Mouse (Mus musculus) gonadal fat pad, adult 2 months (tissue): Measurements from ENCODE around the gene F7. TPM values are rescaled to one million over a fixed set of nuclear protein-coding genes. Genes with fewer than 3 reads are reported as not detected.

Source experiments
- DNase-seq: peaks from one replicate; pipeline ENCODE4 v3.0.0-alpha.2; 2012; ENCODE audit warnings: low read depth
- polyA plus RNA-seq: library from polyadenylated mRNA; depleted of rRNA; stranded (reverse); fragments of >200 nt; gene quantifications from 2 replicates; pipeline ENCODE4 v1.2.3, GENCODE M21; 2012; rRNA removed

F7 gene
- polyA plus RNA-seq, result 0.60 and 1.5 TPM in 2 replicates

DNA sequence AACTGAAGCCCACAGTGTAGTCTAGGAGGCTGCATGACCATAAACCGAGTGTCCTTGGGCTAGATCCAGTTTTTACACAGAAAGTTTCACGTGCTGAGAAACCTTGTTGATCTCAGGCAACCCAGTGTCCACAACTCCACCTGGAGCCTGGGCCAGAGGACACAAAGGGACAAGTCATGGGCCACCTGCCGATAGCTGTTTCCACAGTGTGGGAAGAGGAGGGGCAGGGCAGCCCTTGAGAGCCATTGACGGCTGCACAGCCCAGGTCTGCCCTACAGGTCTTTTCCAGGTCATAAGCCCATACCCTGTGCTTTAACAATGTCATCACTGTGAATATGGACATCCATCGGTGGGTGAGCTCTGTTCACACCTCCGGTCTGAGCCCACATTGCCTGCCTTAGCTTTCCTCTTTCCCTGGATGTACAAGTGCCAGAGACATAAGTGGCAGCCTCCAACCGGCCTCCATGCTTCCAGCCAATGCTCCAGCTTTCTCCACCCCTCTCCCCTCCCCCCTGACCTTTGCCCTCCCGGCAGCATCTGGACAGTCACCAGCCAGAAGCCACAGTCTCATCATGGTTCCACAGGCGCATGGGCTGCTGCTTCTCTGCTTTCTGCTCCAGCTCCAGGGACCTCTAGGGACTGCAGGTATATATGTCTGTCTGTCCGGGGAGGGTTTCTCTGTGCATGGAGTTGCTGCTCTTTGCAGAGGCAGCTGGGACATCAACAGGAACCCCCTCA lies at the start of gene F7:
F7 (plus strand) TSS at position 548 of the 738 bp plus-strand sequence.
- no peak for DNase-seq

DNA sequence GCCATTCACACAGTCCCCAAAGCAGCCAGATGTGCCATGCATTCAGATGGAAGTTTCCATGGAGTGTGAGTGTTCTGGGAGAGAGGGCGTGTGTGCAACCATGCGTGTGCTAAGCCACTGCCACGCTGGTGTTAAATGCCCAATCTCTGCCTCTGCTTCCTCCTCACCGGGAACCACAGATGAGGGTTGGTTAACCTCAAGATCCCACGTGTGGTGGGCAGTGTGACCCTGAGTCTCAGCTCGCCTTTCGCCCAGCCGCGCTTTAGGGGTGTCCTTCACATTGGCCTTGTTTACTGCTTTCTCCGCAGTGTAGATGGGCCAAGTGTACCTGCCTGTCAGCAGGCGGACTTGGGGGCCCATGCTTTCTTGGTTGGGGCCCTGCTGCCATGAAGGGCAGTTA lies 49.5 kb upstream of the F7 start:
- no peak for DNase-seq

DNA sequence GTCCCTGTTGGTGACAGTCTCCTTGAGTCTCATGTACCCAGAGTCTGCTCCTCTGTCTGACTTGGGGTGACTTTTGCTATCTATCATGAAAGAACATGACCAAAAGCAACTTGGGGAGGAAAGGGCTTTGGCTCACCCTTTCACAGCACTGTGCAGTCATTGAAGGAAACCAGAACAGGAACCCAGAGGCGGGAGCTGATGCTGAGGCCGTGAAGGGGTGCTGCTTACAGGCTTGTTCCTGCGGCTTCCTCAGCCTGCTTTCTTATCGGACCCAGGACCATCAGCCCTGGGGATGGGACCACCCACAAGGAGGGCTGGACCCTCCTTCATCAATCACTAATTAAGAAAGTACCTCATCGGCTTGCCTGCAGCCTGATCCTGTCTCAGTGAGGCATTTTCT lies 49.1 kb upstream of the F7 start:
- no peak for DNase-seq

DNA sequence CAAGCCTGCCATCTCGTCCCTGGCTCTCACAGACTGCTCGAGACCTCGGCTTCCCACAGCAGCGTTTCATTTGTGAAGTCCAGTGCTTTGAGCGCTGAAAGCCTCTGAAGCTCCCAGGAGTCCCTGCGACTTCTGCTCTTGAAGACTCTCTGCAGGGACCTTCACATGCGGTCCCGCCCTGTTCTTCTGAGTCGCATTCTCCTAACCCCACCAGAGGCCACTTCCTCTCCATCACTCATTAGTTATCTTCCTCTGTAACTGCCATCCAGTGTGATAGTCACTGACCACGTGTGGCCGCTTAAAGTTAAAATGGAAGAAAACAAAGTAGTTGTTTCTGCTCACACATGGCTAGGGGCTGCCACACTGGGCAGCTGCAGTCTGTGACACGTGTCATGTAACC lies 48.5 kb upstream of the F7 start:
- no peak for DNase-seq

DNA sequence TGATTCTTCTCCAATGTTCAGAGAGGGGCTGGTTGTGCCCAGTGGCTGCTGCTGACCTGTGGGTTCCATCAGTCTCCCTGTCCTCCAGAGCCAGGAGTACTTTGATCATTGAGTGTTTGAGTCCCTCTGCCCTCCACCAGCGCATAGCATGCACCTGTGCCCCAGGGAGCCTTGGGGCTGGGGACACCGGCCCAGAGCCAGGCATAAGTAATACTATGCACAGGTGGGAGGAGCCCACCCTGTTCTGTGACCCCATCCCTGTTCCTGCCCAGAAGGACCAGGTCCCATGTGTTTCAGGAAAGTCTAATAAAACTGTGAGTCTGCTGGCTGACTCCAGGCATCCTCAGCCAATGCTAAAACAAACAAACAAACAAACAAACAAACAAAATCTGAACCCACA lies 47.5 kb upstream of the F7 start:
- no peak for DNase-seq

DNA sequence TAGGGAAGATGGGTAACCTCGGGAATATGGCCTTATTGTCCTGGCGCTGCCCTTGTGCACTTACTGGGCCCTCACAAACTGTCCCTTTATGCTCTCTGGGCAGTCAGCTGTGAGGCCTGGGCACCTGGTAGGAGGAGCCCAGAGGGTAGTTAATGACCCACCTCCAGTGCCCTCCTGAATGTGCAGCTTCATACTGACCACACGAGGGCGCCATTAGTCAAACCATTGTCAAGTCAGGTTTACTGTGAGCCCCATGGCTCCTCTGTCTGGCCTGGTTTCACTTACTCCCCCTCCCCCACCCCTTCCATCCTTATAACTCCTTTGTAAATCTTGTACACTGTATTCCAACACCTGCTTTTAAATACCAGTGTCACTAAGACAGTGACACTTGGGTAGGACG lies 47.1 kb upstream of the F7 start:
- no peak for DNase-seq

DNA sequence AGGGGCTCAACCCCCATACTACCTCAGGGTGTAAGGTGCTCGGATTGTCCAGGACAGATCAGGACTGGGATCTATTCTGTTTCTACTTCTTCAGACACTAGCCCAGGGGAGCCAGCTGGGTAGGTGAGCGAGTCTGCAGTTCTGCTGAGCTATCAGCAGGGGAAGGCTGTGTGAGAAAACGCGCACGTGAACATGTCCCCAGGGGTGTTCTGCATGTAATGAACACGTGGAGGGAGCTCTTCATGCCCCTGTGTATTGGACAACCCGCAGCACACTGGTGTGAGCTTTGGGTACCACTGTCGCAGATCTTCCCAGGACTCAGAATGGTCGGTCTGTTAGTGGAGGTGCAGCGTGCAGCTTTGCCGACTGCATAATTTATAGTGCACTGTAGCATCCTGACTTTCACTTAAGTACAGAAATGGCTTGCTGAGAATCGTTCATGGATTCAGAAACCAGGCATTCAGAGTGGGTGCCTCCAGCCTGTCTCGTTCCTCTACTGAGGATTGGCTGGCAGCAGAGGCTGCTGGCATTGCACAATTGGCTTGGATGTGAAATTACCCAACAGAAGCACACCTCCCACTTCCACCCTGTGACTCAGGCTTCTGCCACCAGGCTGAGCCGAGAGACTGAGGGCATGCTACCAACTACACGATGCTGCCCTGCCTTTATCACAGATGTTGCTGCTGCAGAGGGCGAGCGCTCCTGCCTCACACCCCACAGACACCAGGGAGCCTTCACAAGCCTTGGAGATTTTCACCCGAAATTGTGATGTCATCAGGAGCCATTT lies 42.0 kb upstream of the F7 start:
- DNase-seq, result peak; percentile 60

DNA sequence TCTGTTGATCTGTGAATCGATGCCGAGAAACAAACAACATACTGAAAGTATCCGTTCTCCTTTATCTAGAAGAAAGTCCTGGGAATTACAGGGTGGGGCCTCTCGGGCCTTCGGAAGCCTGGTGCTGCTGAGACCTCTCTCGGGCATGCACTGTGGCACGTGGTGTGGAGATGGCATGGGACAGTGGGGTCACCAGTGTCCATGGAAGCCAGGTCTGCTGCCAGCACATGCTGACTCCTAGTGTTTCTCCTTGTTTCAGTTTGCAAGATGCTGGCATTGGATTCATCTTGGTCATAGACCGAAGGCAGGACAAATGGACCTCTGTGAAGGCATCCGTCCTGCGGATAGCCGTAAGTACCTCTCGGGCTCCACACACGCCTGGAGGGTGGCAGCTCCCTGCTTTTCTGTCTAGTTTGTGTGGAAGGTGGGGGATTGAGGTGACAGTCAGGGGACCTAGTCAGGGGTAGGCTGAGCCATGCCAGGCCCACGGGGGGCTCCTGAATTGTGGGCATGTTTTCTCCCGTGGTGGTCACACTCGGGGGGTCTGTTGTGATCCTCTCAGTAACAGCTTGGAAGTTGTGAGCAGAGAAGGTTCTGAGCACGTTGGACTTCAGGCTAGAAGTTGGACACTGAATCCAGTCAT lies 41.1 kb upstream of the F7 start:
- no peak for DNase-seq

DNA sequence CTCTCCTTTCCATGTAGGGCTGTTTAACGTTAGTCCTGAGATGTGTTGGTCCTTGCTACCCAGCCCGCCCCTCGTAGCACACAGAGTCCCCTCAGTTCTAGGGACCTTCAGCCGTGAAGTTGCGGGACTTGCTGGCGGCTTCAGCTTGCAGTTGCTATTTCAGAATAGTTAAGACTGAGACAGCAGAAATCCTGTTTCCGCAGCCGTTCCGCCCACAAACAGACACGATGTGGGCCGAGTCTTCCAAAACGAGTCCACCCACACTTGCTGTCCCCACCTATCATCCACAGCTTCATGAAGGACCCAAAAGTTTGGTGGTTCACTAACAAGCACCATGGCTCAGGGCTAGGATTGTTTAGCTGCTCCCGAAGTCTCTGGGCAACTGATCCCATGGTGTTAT lies 40.6 kb upstream of the F7 start:
- no peak for DNase-seq

DNA sequence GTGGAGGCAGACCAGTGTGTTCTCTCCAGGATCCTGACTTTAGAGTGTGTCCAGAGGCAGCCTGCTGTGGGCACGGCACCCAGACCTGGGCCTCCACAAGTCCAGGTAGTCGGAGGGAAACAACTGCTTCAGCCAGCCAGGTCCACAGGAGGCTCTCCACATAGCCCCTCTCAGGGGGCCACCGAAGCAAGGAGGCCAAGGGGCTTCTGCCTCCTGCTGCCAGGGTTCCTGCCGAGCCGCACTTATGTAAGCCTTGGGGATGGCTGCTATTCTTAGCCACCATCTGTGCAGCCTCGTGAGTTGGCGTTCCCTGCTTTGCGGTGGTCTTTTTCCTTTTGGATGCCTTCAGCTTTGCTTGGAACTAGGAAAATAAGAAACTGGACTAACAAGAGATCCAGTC lies 38.3 kb upstream of the F7 start:
- no peak for DNase-seq

DNA sequence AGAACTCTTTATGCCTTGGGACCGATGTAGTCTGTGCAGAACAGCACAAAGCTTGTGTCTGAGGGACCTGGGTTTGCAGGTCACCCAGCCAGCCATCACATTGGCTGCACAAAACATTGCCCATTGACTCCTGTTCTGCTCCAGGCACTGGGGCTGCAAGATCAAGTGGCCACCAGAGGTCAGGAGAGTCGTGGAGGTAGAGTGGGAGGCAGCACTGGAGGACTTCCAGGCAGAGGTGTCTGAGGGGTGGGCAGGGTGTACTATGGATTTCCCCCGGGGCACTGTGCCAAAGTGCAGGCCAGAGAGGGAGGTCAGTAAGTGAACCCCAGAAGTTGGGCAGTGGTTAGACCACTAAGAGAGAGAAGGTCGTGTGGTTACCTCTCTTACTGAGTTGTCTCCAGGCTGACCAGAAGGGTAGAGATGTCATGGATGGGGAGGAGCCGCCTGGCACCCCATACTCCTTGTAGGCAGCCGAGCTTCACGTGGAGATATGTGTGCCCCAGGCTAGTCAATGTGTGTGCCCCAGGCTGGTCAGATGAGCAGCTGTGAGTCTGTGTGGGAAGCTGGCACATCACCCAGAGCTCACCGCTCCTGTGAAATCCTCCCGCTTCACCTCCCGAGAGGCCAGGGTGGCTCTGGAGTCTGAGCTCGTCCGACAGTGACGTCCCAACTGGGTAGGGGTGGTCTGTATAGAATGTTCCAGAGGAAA lies 37.0 kb upstream of the F7 start:
- no peak for DNase-seq

DNA sequence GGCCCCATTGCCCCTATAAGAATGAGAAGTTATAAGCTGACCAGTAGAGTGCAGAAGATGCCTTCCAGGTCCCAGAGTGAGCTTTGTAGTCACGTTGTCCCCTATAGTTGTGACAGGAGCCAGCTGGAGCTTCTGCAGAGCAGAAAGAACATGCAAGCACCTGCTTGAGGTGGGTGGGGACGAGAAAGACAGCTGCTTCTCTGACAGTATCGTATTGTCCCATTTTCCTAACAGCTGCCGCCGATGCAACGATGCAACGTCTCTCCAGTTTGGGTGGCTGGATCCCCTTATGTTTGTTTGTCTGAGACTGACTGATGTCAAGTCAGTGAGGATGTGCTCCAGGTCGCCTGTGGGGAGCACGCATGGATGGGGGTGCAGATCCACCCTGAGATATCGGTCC lies 34.4 kb upstream of the F7 start:
- no peak for DNase-seq

DNA sequence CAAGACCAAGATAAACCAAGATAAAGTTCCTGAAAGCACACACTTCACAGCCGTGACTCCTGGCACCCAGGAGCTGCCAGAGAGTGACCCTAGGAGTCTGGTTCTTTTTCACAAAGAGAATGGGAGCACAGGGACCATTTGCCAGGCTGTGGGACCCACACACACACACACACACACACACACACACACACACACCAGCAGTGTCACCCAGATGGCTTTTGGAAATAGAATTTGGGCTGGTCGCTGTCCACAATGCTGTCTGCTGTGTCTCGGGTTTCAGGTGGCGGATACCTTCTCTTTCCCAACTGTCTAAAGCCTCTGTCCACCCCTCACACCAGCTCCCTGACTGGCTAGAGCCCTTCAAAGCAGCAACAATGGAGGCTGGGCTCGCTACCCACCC lies 31.4 kb upstream of the F7 start:
- no peak for DNase-seq

DNA sequence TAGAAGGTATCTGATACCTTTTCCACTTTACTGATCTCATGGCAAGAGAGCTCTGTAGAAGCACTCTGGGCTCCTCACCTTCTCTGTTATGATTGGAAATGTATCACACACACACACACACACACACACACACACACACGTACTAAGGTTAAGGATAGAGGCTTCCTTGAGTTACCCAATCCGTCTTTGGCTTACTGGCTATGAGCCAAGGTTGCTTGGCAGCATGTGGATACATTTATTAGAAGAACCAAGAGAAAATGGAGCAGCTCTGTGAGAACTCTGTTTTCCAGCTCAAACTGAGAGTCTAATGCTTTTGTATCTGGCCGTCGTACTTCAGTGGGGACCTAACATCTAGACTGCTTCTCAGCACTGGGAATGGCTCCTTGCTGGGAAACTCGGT lies 30.4 kb upstream of the F7 start:
- no peak for DNase-seq

DNA sequence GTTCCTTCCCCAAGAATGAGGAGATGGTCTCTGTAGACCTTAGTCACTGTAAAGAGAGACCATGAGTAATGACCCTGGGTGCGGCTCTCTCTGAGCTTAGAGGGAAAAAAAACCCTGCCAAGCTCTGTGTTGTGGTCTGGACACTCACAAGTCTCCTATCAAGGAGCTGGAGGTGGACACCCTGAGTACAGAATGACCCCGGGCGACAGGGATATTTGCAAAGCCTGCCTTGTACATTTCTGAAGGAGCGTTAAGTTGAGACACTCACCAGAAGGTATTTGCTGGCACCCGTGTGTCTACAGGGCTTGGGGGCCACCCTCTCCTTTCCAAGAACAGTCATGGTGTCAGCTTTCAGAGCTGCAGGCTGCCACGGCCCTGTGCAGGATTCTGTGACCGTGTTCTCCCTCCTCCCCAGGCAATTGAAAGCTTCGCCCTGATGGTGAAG lies 29.0 kb upstream of the F7 start:
- no peak for DNase-seq

DNA sequence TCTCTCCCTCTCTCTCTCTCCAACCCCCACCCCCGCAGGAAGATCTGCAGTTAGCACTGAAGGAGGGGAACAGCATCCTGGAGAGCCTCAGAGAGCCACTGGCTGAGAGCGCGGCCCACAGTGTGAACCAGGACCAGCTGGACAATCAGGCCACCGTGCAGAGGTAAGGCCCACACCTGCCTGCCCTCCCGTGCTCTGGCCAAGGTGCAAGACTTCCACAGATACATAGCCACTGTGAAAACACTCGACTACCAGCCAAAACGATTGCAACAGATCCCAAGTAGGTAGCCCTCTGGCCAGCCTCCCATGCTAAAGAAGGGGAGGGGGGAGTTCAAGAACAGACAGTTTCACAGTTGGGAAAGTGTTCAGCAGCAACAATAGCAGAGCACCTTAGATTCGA lies 27.5 kb upstream of the F7 start:
- no peak for DNase-seq

DNA sequence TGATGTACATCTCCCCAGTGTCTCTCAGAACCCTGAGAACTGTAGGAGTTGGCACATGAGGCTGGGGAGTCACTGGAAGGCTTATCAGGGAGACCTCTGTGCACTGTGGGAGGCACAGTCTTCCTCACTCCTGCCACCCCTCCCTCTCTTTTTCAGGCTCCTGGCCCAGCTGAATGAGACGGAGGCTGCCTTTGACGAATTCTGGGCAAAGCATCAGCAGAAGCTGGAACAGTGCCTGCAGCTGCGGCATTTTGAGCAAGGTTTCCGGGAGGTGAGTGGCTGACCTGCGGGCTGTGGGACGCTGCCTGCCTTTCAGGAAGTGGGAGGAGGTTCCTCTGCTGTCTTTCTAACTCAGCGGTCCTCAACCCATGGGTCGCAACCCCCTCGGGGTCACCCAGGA lies 26.0 kb upstream of the F7 start:
- DNase-seq, result no peak

DNA sequence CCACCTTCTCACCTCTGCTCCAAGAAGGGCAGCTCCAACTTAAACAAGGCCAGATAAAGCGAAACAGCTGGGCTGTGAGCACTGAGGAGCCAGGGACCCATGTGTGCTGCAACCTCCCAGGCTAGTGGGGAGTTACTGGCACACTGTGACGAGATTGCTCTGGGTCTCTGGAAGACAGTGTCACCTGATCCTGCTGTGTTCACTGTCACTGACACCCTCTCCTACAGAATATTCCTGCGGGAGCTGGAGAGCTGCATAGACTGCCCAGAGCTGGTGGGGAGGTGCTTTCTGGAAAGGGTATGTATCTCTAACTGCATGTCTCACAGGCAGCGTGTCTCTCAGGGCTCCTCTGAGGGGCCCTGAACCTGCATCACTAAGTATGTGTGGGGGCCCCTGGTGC lies 18.4 kb upstream of the F7 start:
- DNase-seq, result no peak

DNA sequence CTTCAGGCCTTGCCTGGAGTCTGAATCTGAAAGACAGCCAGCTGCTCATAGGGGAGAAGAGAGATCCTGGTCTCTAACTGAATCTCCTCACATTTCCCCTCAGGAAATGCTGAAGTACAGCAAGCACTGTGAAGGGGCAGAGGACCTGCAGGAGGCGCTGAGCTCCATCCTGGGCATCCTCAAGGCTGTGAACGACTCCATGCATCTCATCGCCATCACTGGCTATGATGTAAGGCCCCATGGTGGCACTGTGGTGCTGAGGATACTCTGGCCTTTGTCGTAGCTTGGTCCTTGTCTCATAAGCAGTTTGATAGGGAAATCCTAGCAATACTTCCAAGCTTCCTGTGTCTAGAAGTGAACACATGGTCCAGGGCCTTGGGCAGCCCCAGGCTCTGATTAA lies 15.5 kb upstream of the F7 start:
- no peak for DNase-seq

DNA sequence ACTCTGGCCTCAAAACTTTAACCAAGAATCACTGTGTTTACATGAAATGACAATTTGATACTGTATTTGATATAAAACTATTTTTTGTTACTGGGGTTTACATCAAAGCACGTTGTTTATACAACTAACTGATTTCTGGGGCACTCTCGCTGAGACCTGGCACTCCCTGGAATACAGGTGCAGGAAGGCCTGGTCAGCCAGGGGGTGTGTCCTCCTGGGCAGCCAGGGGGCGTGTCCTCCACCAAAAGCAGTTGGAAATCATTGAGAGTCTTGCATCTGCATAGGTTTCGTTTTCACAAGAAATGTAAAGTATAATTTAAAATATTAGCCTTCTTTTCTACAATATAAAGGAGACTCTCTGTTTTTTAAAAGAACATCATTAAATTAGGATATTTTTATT lies 6.3 kb upstream of the F7 start:
- DNase-seq, result no peak

DNA sequence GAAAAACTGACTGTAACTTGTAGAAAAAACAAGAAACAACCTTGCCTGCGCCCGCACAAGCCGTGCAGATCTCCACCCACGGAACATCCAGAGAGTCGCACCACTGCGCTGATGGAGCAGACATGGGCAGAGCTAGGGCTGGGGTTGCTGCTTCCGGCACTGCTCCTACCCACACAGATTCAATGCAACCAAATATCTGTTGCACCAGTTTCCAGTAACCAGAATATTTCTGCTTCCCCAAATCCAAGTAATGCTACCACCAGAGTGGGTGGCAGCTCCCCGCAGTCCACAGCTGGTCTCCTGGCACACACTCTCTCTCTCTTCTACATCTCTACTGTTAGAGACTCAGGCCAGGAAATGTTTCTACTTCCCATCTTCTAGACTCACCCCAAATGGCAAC lies 4.0 kb upstream of the F7 start:
- DNase-seq, result no peak

DNA sequence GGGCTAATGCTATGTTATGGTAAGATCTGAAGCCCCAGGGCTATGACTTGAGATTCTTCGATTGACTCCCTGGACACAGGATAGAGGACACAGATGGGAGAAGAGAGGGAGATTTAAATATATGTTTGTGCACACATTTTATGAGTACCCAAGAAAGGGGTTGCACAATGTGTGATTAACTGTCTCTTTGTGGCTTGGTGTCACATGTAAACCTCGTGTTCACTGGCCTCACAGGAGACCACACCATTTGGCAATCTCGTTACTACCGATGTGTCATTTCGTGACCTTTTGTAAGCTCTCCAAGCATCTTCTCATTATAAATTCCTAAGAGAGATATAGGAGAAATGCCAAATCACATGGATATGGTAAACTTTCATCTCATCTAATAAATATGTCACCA lies 1.8 kb downstream of the F7 start:
- DNase-seq, result no peak
